Mouse (Mus musculus): ENCODE results near the gene Prcc.

The Prcc gene

DNA sequence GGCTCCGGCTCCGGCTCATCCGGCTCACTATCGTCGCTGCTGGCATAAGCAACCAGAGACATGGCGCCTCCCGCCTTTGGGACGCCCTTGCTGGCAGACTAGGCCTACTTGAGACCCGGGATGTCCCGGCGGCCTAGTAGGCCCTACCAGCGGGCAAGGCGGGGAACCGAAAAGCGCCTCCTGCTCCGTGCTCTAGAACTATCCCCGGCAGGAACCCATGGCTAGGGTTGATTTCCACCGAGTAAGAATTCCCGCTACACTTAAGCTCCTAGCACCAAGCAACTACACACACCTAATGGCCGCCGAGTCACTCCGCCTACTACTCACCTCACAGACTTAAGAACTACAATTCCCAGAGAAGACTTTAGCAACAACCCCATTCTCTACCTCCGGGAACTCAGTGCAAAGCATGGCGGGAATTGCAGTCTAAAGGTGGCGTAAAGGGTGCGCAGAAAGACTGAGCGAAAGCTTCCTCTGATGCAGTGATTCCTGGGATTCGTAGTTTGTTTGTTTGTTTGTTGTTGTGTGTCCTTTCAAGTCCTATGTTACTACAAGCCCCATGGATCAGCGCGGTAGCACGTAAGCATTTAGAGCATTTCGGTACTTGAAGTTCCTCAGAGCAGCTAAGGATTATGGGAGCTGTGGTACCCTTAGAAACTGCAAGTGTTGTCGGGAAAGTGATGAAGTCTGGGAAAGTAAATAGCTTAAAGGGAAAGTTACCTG lies at the start of gene Prcc:
Prcc (minus strand) TSS at position 328 of the 723 bp plus-strand sequence.
- DNase-seq (ENCODE audit: low read depth, low spot score) = peak; percentile 95

DNA sequence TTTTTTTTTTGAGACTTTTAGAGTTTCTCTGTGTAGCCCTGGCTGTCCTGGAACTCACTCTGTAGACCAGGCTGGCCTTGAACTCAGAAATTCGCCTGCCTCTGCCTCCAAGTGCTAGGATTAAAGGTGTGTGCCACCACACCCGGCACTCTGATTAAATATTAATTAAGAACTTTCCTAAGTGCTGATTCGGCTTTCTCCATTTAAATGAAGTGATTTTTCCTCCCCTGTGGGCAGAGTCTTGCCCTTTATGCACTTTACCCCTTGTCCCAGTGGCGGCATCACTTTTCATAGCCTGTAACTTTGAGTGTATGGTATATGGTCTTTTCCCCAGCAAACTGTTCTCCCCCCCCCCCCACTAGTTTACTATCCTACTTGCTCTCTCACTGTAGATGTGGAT lies 49.8 kb upstream of the Prcc start:
- DNase-seq (ENCODE audit: low read depth, low spot score) = no peak

DNA sequence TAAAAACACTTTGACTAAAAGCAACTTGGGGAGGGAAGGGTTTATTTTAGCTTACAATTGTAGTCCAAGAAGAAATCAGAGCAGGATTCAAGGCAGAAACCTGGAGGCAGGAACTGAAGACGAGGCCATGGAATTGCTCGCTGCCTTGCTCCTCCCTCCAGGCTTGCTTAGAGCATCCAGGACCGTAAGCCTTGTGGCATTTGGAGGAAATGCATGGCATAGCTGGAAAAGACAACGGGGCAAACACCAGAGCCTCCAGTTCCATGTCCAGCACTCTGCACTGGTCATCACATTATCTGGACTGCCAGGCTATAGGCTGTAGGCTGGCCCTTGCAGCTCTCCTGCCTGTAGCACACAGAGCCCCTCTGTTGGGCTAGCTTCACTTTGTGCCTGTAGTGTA lies 49.1 kb upstream of the Prcc start:
- DNase-seq (ENCODE audit: low read depth, low spot score) = no peak

DNA sequence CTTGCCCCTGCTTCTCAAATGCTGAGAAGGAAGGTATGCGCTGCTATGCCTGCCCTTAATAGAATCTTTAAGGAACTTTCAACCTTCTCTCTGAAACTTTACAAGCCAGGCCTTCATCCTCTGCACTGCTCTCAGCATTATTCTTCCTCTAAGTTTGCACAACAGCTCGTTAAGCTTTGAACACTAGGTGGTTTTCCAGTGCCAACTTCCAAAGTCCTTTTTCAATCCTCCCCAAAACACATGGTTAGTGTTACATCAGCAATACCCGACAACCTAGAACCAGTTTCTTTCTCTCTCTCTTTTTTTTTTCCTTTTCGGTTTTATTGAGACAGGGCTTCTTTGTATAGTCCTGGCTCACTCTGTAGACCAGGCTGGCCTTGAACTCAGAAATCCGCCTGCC lies 48.6 kb upstream of the Prcc start:
- DNase-seq (ENCODE audit: low read depth, low spot score) = no peak

DNA sequence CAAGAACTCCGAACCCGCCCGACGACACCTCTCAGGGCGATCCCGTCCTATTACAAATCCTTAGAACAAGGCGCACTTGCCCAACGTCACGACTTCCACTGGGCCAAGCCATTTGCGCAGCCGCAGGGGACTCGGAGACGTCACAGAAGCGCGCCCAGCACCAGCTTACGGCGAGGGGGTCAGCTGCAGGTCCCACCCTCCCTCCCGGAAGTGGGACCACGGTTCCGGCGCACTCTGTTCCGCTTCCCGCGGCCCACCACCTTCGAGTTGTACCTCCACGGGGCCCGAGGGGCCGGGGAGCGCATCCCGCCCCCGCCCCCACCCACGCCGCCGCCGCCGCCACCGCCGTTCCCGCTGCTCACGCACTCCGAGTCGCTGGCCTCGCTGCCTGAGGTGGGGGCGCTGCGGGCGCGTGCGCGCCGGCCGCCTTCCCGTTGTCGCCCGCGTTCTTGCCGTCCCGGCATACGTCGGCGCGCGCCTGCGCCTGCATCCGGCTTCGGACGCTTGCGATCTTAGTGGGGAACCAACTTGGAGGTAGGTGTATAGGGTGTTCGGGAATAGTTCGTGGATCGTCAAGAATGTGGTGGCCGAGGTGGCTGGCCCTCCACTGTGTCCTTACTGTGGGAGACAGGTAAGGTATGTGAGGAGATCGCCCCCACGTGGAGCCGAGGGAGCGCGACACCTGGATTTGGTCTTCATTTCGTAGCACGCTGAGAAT lies 44.8 kb upstream of the Prcc start, which contains the start of the genes Isg20l2 and Rrnad1:
Isg20l2 (plus strand) TSS at position 237 of the 718 bp plus-strand sequence.
Rrnad1 (minus strand) TSS at position 640 of the 718 bp plus-strand sequence.
- DNase-seq (ENCODE audit: low read depth, low spot score) = peak; percentile 90

DNA sequence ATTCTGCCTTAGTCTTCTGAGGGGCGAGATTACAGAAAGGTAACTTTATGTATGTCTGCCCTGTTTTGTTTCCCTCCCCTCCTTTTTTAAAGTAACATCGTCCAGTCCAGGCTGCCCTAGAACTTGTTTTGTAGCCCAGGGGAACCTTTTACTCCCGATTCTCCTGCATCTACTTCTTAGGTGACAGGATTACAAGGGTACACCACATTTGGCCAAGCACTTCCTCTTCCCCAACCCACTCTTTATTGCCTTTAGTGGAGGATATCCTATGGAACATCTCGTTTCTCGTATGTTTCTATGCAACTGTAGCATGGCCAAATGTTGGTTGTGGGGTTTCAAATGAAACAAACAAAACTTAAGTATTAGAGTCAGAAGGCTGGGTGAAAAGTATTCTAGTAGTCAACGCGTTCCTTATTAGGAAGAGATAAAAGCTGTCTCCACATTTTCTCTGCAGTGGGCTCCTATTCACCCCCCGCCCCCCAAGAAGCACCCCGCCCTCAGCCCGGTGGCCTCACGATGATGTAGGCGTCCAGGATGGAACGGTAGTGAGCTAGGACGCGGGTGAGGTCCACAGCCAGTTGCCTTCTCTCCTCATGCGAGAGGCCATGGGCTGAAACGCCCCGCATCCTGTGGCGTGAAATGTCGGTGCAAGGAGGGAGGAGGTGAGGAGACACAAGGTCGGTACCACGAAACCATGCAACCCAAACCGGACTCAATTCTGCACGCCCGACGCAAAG lies 44.1 kb upstream of the Prcc start:
- DNase-seq (ENCODE audit: low read depth, low spot score) = no peak

DNA sequence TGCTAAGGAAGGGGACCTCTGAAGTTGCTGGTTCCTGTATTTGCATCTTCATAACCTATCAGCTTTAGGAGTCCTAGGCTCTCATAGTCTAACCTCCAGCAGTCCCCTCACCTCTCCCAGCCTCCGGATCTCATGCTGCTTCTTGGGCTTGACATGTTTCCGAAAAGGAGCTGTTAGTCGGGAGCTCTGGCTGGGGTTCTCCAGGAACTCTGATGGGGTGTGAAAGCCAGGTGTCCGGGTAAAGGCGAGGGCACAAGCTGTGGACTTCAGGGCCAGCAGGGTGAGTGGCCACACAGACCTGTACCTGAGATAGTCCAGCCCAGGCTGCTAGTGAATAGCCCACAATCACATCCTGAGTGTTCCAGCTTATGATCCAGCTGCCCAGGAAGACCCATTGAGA lies 42.0 kb upstream of the Prcc start:
- no peak for DNase-seq (ENCODE audit: low read depth, low spot score)

DNA sequence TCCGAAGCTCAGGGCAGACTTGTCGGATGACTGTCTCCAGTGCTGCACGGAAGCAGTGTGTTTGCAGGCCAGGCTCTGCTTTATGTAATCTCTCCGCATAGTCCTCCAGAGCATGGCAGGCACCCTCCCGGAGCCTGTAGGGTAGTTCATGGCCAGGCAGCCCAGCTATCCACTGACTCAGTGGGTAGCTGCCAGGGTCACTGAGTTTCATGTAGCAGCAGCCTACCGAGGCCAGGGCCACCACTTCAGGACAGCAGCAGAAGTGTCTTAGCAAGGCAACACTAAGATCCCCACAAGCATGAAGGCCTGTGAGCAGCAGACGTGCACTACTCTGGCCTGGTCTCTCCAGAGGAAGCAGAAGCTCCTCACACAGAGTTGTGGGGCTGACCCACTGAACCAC lies 39.6 kb upstream of the Prcc start:
- DNase-seq (ENCODE audit: low read depth, low spot score) = no peak

DNA sequence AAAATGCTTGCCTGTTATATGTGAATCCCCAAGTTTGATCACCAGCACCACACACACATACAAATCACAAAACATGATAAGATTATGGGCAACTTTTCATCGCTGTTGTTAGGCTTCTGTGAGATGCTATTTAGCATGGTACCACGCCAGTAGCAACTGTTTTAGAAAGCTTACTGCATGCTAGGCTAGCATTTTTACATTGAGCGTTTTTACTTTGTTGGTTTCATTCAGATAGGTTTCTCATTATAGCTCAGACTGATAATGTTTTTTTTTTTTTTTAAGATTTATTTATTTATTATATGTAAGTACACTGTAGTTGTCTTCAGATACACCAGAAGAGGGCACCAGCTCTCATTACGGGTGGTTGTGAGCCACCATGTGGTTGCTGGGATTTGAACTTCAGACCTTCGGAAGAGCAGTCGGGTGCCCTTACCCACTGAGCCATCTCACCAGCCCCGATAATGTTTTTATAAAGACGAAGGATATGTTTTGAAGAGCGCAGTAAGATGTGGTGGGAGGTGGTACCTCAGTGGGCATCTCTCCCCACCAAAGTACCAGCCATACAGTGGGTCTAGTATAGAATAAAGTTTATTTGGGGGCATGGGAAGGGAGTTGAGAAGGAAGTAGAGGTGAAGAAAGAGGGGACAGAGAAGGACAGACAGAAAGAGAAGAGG lies 35.0 kb upstream of the Prcc start:
- no peak for DNase-seq (ENCODE audit: low read depth, low spot score)

DNA sequence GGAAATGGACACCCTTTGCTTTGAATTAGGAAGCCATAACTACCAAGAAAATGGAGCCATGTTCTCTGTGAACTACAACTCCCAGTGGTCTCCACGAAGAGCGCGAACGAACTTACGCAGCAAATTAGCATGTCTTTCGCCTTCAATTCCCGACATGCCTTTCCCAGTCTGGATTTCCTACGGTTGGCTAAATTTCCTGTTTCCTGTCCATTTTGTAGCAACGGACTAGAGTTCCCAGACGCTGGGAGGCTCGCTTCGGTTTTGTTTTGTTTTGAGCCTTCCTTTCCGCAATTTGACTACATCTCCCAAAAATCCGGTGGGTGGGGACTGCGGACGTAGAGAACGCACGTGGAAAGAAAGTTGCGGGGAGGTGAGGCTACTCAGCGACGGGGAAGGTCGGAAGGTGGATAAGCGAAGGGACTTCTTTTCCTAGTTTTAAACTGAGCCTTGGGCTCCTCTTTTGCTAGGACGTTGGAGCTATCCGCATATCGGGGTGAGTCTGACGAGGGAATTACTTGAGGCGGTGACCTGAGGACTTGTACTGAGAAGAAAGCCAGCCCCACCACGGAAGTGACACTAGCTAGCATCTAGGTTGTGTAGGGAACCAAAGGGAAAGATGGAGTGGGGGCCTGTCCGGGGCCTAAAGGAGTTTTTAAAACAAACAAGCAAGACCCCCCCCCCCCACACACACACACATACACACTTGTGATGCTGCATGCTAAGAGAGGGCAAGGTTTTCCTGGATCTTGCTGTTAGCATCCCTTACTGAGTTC lies 34.1 kb upstream of the Prcc start, which contains the start of gene Mrpl24:
Mrpl24 (plus strand) TSS at position 171 of the 773 bp plus-strand sequence.
- DNase-seq (ENCODE audit: low read depth, low spot score) = peak; percentile 67

DNA sequence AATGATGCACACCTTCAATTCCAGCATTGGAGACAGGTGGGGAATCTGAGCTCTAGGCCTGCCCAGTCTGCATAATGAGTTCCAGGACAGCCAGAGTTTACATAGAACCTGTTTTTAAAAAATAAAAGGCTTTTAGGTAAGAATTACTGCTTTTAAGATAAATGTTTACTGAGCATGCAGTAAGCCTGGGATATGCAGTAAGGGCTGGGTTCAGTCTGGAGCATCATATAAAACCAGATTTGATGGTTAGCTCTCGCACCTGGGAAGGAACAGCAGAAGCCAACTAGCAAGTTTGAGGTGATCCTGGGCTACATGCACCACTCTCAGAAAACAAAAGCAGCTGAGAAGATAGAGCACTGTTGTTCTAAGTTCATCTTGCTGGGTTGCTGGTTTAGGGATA lies 33.1 kb upstream of the Prcc start:
- no peak for DNase-seq (ENCODE audit: low read depth, low spot score)

DNA sequence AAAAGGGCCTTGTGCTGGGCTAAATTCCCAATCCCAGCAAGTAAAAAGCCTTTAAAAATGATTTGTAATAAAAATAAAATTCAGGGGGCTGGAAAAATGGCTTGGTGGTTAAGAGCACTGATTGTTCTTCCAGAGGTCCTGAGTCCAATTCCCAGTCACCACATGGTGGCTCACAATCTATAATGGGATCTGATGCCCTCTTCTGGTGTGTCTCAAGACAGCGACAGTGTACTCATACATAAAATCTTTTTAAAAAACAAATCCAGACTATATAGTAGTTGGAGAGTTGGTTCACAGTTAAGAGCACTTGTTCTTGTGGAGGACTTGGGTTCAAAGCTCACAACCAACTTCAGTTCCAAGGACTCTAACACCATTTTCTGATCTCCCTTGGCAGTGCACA lies 31.6 kb upstream of the Prcc start:
- no peak for DNase-seq (ENCODE audit: low read depth, low spot score)

DNA sequence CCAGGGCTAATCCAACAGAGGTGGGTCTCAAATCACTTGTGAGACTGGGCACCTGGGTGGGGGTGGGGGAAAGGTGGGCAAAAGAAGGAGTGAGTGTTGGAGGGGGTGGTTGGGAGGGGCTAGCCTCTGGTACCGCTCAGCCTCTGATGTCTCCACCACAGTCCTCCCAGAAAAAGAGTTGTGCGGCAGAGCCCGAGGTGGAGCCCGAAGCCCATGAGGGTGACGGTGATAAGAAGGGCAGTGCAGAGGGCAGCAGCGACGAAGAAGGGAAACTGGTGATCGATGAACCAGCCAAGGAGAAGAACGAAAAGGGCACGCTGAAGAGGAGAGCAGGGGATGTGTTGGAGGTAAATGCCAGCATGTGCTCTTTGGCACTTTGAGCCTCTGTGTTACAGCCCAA lies 28.5 kb upstream of the Prcc start:
- no peak for DNase-seq (ENCODE audit: low read depth, low spot score)

DNA sequence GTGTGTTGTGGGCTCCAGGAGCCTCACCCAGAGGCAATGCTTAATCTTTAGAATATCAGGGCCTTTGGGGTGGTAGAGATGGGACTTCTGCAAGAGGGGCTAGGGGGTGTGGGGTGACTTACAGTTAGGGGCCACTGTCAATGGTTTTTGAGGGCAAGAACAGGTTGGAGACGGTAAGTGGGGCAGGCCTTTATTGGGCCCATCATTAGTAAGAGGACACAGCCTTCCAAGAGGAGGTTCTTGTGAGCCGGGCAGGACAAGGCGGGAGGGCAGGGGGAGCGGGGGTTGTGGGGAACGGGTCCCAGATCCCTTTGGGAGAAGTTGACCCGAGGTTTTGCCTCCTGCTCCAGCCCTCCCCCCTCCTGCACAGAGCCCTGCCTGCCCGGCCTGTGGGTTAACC lies 28.1 kb upstream of the Prcc start:
- no peak for DNase-seq (ENCODE audit: low read depth, low spot score)

DNA sequence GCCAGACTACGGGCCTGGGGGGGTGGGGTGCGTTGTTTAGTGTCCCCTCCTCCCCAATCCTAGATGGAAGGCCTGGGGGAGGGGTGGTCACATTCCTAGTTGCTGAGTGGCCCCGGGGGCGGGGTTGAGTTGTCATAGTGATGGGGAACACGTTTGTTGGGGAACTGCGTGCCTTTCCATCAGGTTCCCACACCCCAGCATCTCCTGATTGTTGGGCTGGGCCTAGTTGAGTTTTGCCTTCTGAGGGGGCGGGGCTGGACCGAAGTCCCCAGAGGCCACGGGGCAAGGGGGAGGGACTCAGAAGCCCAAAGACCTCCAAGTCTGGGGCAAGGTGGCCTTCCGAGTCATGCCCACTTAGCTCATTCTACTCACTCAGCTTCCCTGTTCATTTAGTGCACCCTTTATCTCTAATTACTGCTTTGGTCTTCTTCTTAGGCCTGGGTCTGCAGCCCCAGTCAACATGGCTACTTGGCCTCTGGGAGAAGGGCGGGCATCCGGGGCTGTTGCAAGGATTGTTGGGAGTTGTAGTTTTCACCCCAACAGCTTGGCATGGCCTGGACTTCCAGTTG lies 25.2 kb upstream of the Prcc start:
- peak; percentile 90 for DNase-seq (ENCODE audit: low read depth, low spot score)

DNA sequence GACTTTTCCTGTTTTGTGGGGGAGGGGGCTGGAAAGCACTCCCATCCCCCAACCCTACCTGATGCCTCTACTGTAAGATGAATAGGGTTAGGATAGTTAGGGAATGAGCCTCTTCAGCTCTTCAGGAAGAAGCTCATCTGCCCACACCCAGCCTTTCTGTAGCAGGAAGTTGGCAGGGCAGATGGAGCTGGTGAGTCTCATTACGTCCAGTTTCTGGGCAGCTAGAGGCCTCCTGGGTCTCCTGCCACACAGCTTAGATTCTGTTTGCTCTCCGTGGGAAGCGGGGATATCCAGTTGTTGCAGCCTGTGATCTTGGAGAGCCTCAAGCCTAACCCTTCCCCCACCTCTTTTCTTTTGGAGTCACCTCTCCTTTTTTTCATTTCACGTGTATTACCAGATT lies 24.5 kb upstream of the Prcc start:
- no peak for DNase-seq (ENCODE audit: low read depth, low spot score)

DNA sequence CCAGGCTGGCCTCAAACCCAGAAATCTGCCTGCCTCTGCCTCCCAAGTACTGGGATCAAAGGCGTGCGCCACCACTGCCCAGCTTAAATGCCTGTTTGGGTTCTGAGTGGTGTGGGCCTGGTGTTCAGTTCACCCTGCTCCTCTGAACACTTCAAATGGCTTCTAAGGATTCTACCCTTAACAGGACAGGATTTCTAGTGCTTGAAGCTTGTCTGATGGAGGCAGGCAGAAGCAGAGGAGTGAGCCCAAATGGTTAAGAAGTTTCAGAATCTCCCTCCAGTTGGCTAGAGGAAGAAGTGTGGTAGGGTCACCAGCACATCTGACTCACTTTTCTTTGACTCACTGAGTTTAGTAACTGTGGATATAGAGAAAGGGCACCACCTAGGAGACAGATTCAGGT lies 24.0 kb upstream of the Prcc start:
- no peak for DNase-seq (ENCODE audit: low read depth, low spot score)

DNA sequence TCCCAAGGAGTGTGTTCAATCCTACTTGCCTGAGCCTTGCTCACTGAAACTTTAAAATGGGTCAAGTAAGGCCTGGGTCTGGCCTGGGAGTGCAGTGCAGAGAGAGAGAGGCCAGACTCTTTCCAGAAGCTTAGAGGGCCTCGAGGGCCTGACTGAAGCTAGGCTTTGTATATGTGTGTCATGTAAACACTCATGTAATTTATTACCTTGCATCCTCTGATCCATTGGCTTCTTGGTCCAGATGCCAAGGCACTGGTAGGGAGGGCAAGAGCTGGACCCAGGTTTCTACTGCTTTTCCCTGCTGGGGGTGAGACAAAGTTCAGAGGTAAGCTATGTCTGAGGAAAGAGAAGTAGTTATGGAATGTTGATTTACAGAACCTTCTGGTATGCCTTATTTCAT lies 22.5 kb upstream of the Prcc start:
- no peak for DNase-seq (ENCODE audit: low read depth, low spot score)

DNA sequence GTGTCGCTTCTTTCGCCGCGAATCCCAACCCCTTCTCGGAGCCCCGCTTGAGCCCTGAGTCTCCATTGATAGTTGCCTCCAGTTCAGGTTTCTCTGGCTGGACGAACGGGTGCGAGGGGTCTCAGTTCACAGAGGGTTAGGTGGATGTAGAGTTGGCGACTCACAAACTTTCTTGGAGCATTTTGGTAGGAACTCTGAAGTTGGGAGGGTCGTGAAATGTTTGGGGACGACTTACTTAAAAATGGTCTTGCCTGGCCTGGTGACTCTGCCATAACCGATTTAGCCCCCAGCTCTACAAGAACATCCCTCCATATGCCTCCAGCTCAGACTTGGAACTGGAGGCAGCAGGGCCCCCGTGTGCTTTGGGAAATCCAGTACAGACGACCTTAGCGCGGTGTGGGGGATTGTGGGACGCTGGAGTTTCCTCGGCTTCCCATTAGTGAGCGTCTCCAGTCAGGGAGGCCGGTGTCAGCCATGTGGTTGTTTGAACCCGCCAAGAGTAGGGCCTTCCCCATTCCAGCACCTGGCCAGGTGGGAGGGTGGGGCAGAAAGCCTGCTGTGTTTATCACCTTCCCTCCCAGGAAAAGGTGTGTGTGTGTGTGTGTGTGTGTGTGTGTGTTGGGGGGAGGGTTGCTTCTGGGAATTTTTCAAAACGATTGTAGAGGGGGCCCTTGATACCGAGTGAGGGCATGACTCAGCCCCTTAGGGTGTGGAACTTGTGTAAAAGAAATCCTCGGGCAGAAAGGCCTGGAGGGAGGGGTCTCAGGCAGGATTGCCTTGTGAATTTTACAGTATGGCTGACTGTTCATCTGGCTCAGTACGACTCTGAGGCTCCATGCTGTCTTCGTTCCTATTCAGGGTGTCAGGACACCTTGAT lies 21.8 kb upstream of the Prcc start:
- no peak for DNase-seq (ENCODE audit: low read depth, low spot score)

DNA sequence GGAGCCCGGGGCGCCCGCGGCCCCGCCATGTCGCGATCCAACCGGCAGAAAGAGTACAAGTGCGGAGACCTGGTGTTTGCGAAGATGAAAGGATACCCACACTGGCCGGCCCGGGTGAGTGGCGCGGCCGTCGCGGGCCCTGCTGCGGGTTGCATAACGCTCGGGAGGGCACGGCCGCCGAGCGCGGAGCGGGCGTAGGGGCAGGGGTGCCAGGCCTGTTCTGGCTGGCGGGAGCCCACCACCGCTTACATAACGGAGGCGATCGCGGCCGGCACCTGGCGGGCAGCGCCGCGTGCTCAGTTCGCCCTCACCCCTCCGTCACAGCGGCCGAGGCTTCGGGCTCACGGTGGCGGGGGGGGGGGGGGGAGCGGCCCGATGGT lies 21.2 kb upstream of the Prcc start:
- no peak for DNase-seq (ENCODE audit: low read depth, low spot score)

All from WW6 (cell line).